10 mouse cellular contexts compared by ENCODE assay signal in genomic region chr9:121757835-121758814, GRCm38 (mm10). TPM values are rescaled to one million over a fixed set of nuclear protein-coding genes. Genes with fewer than 3 reads are reported as not detected.
A peak's percentile ranks its signal among the peaks of the same experiment; 100 is the strongest.
DNase-seq lines count a peak whose midpoint lies in the region; ATAC-seq and TF ChIP-seq lines count a peak whose summit lies in the region.
"Had no signal": no experiment of that assay in that cellular context is flagged by ENCODE, and none has a peak within 500 bp of the region (broad histone marks: within the 10 kb centered on the region; RNA-seq: fewer than 3 reads in every experiment).

No protein-coding gene starts in this region.

- no peak for TF ChIP-seq CTCF in hindbrain, postnatal 0 days (IDR thresholded peaks at IDR 0.05; ENCODE audit: low read depth)

- H3K9ac ChIP-seq in hindbrain, postnatal 0 days (replicated peaks; ENCODE audit: low read length): peak overlapping the region; percentile 81; the same call in 1 of the 2 replicates

- ATAC-seq in hindbrain, postnatal 0 days: no peak

- H3K27me3 ChIP-seq in forebrain, embryonic 10.5 days (ENCODE audit: poor library complexity, severe bottlenecking): 0 out of 2 replicates have a peak, but pooled peaks cover 4% of the 10 kb centered on the region
- H3K27me3 ChIP-seq in hindbrain, postnatal 0 days (ENCODE audit: insufficient read depth, low read length): no peaks in the 10 kb centered on the region
- H3K27me3 ChIP-seq: CH12.LX had no signal

- peaks cover 51% of the 10 kb centered on the region for H3K36me3 ChIP-seq in forebrain, embryonic 10.5 days (replicated peaks)
- peaks cover 27% of the 10 kb centered on the region for H3K36me3 ChIP-seq in hindbrain, postnatal 0 days (ENCODE audit: insufficient read depth, low read length)

- 48% methylated on average over 10 of the region's 10 CpGs for WGBS in forebrain, embryonic 10.5 days
- 48% methylated on average over 10 of the region's 10 CpGs for WGBS in hindbrain, postnatal 0 days

- peaks cover 48% of the 10 kb centered on the region for H3K4me1 ChIP-seq in forebrain, embryonic 10.5 days
- peaks cover 19% of the 10 kb centered on the region for H3K4me1 ChIP-seq in hindbrain, postnatal 0 days (ENCODE audit: insufficient read depth, low read length)

- DNase-seq in cerebellum, adult 8-10 months: peak; percentile 26
- DNase-seq in cerebellum, postnatal 25 days: no peak
- DNase-seq in B cell, adult 2 months: peak; percentile 35 to 37
- peak; percentile 36 for DNase-seq in forebrain, embryonic 10.5 days (ENCODE audit: extremely low spot score, low spot score)
- peak; percentile 17 for DNase-seq in hindbrain, postnatal 0 days (ENCODE audit: low spot score)
- peak; percentile 17 for DNase-seq in naive thymus-derived CD4-positive, alpha-beta T cell, adult 2 months (ENCODE audit: low read depth)
- DNase-seq in spleen, postnatal 14 days (ENCODE audit: low spot score in 2 of 2): no peak
- no peak for DNase-seq in right cerebral cortex, adult 18-20 months

- H3K4me2 ChIP-seq in hindbrain, postnatal 0 days (ENCODE audit: low read depth, low read length): peak overlapping the region; percentile 90

- no peaks in the 10 kb centered on the region for H3K9me3 ChIP-seq in forebrain, embryonic 10.5 days
- H3K9me3 ChIP-seq in hindbrain, postnatal 0 days (ENCODE audit: low read length): no peaks in the 10 kb centered on the region

- peak overlapping the region; percentile 98 for H3K27ac ChIP-seq in forebrain, embryonic 10.5 days
- H3K27ac ChIP-seq in hindbrain, postnatal 0 days: peak overlapping the region; percentile 84

- peak overlapping the region; percentile 82 for H3K4me3 ChIP-seq in forebrain, embryonic 10.5 days
- H3K4me3 ChIP-seq in hindbrain, postnatal 0 days (ENCODE audit: low read length): peak overlapping the region; percentile 64

RNA-seq across cellular contexts. Expression of gene Zfp651, which starts 1.0 kb away (rescaled TPM):
- 4.1 and 4.8 TPM in 2 replicates for polyA plus RNA-seq in forebrain, embryonic 10.5 days (2016; fragmentation: Nextera tagmentation; extraction: Ambion mirVana)
- total RNA-seq in hindbrain, postnatal 0 days (2014; rRNA removed): 62.3 and 70.1 TPM in 2 replicates
- polyA plus RNA-seq in hindbrain, postnatal 0 days (2015; fragmentation: Nextera tagmentation; extraction: Ambion mirVana): 23.6 and 25.5 TPM in 2 replicates

RNA-seq across cellular contexts. Expression of gene Klhl40, which starts 19.3 kb away (rescaled TPM):
- 0.12 TPM in 1 of 2 replicates, not detected in the other for polyA plus RNA-seq in forebrain, embryonic 10.5 days (2016; fragmentation: Nextera tagmentation; extraction: Ambion mirVana)
- total RNA-seq in hindbrain, postnatal 0 days (2014; rRNA removed): 2.1 and 4.1 TPM in 2 replicates
- polyA plus RNA-seq in hindbrain, postnatal 0 days (2015; fragmentation: Nextera tagmentation; extraction: Ambion mirVana): 2.3 and 2.4 TPM in 2 replicates
- total RNA-seq: CH12.LX had no signal
- polyA plus RNA-seq: small intestine, adult 2 months had no signal

RNA-seq across cellular contexts. Expression of gene Hhatl, which starts 34.2 kb away (rescaled TPM):
- polyA plus RNA-seq in forebrain, embryonic 10.5 days (2016; fragmentation: Nextera tagmentation; extraction: Ambion mirVana): not detected in 2 replicates
- 1.2 and 1.8 TPM in 2 replicates for total RNA-seq in hindbrain, postnatal 0 days (2014; rRNA removed)
- polyA plus RNA-seq in hindbrain, postnatal 0 days (2015; fragmentation: Nextera tagmentation; extraction: Ambion mirVana): 0.78 and 0.85 TPM in 2 replicates
- total RNA-seq: CH12.LX had no signal

RNA-seq across cellular contexts. Expression of gene Nktr, which starts 39.2 kb away (rescaled TPM):
- 52.9 and 60.5 TPM in 2 replicates for polyA plus RNA-seq in forebrain, embryonic 10.5 days (2016; fragmentation: Nextera tagmentation; extraction: Ambion mirVana)
- total RNA-seq in hindbrain, postnatal 0 days (2014; rRNA removed): 68.7 and 76.6 TPM in 2 replicates
- 47.1 and 50.4 TPM in 2 replicates for polyA plus RNA-seq in hindbrain, postnatal 0 days (2015; fragmentation: Nextera tagmentation; extraction: Ambion mirVana)

RNA-seq across cellular contexts. Expression of gene Ss18l2, which starts 48.0 kb away (rescaled TPM):
- 85.3 and 87.5 TPM in 2 replicates for polyA plus RNA-seq in forebrain, embryonic 10.5 days (2016; fragmentation: Nextera tagmentation; extraction: Ambion mirVana)
- 62.4 and 62.6 TPM in 2 replicates for total RNA-seq in hindbrain, postnatal 0 days (2014; rRNA removed)
- 231 and 246 TPM in 2 replicates for polyA plus RNA-seq in hindbrain, postnatal 0 days (2015; fragmentation: Nextera tagmentation; extraction: Ambion mirVana)

Comparison
In these comparisons a context has a peak if more than half of its experiments do, and no peak if none do; other contexts are left out.
1. DNase-seq: peak in cerebellum, adult 8-10 months (single experiment), B cell, adult 2 months (2 of 2), forebrain, embryonic 10.5 days (single experiment), hindbrain, postnatal 0 days (single experiment) and naive thymus-derived CD4-positive, alpha-beta T cell, adult 2 months (single experiment); none in cerebellum, postnatal 25 days (0 of 2), spleen, postnatal 14 days (0 of 2) and right cerebral cortex, adult 18-20 months (single experiment).